Comparison of ENCODE assay signal across 31 mouse cellular contexts in the genomic region with DNA sequence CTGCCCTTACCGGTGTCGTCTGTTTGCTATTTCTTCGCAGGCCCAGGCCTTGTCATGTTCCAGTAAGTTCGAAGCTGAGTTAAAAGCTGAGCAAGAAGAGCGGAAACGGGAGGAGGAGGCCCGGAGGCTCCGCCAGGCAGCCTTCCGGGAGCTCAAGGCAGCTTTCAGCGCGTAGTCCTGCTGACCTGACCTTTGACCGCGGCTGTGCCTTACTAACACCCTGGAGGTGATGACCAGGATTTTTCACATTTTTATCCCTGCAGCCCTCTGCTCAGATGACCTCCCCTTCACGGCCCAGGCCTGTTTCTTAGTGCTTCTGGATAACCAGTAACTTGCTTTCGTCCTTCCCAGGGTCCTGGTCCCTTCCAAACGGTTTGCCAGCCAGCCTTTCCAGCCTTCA. TPM values are rescaled to one million over a fixed set of nuclear protein-coding genes. Genes with fewer than 3 reads are reported as not detected.
DNase-seq lines count a peak whose midpoint lies in the region; ATAC-seq and TF ChIP-seq lines count a peak whose summit lies in the region.
"Had no signal": no experiment of that assay in that cellular context is flagged by ENCODE, and none has a peak within 500 bp of the region (broad histone marks: within the 10 kb centered on the region; RNA-seq: fewer than 3 reads in every experiment).

No protein-coding gene starts in this region.

- no peak for ATAC-seq in midbrain, embryonic 13.5 days
- ATAC-seq in hindbrain, postnatal 0 days = no peak
- ATAC-seq: forebrain, embryonic 16.5 days; inflammation-experienced regulatory T-cells, adult 6 months had no signal

- TF ChIP-seq CTCF in hindbrain, postnatal 0 days (IDR thresholded peaks at IDR 0.05; ENCODE audit: low read depth) = no peak

- H3K4me1 ChIP-seq in midbrain, embryonic 10.5 days = 0 out of 2 replicates have a peak, but pooled peaks cover 9% of the 10 kb centered on the region
- H3K4me1 ChIP-seq in midbrain, embryonic 13.5 days (replicated peaks) = no peaks in the 10 kb centered on the region
- H3K4me1 ChIP-seq in hindbrain, postnatal 0 days (ENCODE audit: insufficient read depth, low read length) = no peaks in the 10 kb centered on the region
- H3K4me1 ChIP-seq: embryonic facial prominence, embryonic 13.5 days; forebrain, embryonic 10.5 days; hindbrain, embryonic 13.5 days; limb, embryonic 12.5 days; neural tube, embryonic 15.5 days had no signal

- H3K4me3 ChIP-seq in midbrain, embryonic 10.5 days = no peak overlapping the region
- H3K4me3 ChIP-seq in midbrain, embryonic 13.5 days (replicated peaks) = no peak overlapping the region
- no peak overlapping the region for H3K4me3 ChIP-seq in hindbrain, postnatal 0 days (ENCODE audit: low read length)
- H3K4me3 ChIP-seq: embryonic facial prominence, embryonic 13.5 days; forebrain, embryonic 10.5 days; gastrocnemius, adult 2 months; hindbrain, embryonic 13.5 days; layer of hippocampus, adult 2 months; left cerebral cortex, adult 2 months; limb, embryonic 12.5 days; neural tube, embryonic 15.5 days; stomach, embryonic 15.5 days had no signal

- peak; percentile 23 for DNase-seq in kidney, adult 18-20 months
- DNase-seq in kidney, postnatal 10 days = no peak
- peak; percentile 20 for DNase-seq in midbrain, embryonic 10.5 days (ENCODE audit: low spot score)
- DNase-seq in embryo, embryonic 10 days (ENCODE audit: low spot score) = peak; percentile 62
- peak; percentile 87 for DNase-seq in yolk sac, embryonic 10.5 days (ENCODE audit: low spot score)
- no peak for DNase-seq in lung, adult 18-20 months
- no peak for DNase-seq in hindbrain, postnatal 0 days (ENCODE audit: low spot score)
- DNase-seq: adrenal gland, postnatal 36 days; cerebellum, adult 18-20 months; cerebellum, postnatal 10 days; gastrocnemius, adult 2 months; gastrocnemius, postnatal 36 days; heart, adult 18-20 months; heart, postnatal 36 days; lung, postnatal 36 days; midbrain, embryonic 14.5 days; right cerebral cortex, postnatal 25 days had no signal

- H3K9ac ChIP-seq in midbrain, embryonic 13.5 days (replicated peaks) = no peak overlapping the region
- H3K9ac ChIP-seq in hindbrain, postnatal 0 days (replicated peaks; ENCODE audit: low read length) = no peak overlapping the region
- H3K9ac ChIP-seq: embryonic facial prominence, embryonic 13.5 days; hindbrain, embryonic 13.5 days; limb, embryonic 12.5 days; neural tube, embryonic 15.5 days; stomach, embryonic 15.5 days had no signal

- no peaks in the 10 kb centered on the region for H3K27me3 ChIP-seq in midbrain, embryonic 10.5 days (ENCODE audit: low read depth, poor library complexity, severe bottlenecking)
- no peaks in the 10 kb centered on the region for H3K27me3 ChIP-seq in midbrain, embryonic 13.5 days
- H3K27me3 ChIP-seq in hindbrain, postnatal 0 days (ENCODE audit: insufficient read depth, low read length) = no peaks in the 10 kb centered on the region
- H3K27me3 ChIP-seq: embryonic facial prominence, embryonic 13.5 days; hindbrain, embryonic 13.5 days; limb, embryonic 12.5 days; neural tube, embryonic 15.5 days; stomach, embryonic 15.5 days had no signal

- H3K4me2 ChIP-seq in midbrain, embryonic 13.5 days (replicated peaks) = no peak overlapping the region
- H3K4me2 ChIP-seq in hindbrain, postnatal 0 days (ENCODE audit: low read depth, low read length) = no peak overlapping the region
- H3K4me2 ChIP-seq: embryonic facial prominence, embryonic 13.5 days; heart, embryonic 11.5 days; hindbrain, embryonic 13.5 days; limb, embryonic 12.5 days; neural tube, embryonic 15.5 days; stomach, embryonic 15.5 days had no signal

- H3K36me3 ChIP-seq in midbrain, embryonic 10.5 days = no peaks in the 10 kb centered on the region
- H3K36me3 ChIP-seq in midbrain, embryonic 13.5 days = no peaks in the 10 kb centered on the region
- H3K36me3 ChIP-seq in hindbrain, postnatal 0 days (ENCODE audit: insufficient read depth, low read length) = no peaks in the 10 kb centered on the region
- H3K36me3 ChIP-seq: embryonic facial prominence, embryonic 13.5 days; forebrain, embryonic 10.5 days; hindbrain, embryonic 13.5 days; limb, embryonic 12.5 days; neural tube, embryonic 15.5 days; stomach, embryonic 15.5 days had no signal

- WGBS in midbrain, embryonic 10.5 days = 72% methylated on average over 16 of the region's 16 CpGs
- 85% methylated on average over 16 of the region's 16 CpGs for WGBS in midbrain, embryonic 13.5 days
- 78% methylated on average over 16 of the region's 16 CpGs for WGBS in hindbrain, postnatal 0 days

- H3K27ac ChIP-seq in midbrain, embryonic 10.5 days (replicated peaks) = no peak overlapping the region
- no peak overlapping the region for H3K27ac ChIP-seq in midbrain, embryonic 13.5 days
- H3K27ac ChIP-seq in hindbrain, postnatal 0 days = no peak overlapping the region
- H3K27ac ChIP-seq: embryonic facial prominence, embryonic 13.5 days; forebrain, embryonic 10.5 days; gastrocnemius, adult 2 months; hindbrain, embryonic 13.5 days; layer of hippocampus, adult 2 months; left cerebral cortex, adult 2 months; limb, embryonic 12.5 days; neural tube, embryonic 15.5 days; stomach, embryonic 15.5 days had no signal

- no peaks in the 10 kb centered on the region for H3K9me3 ChIP-seq in midbrain, embryonic 10.5 days (replicated peaks)
- H3K9me3 ChIP-seq in midbrain, embryonic 13.5 days = no peaks in the 10 kb centered on the region
- H3K9me3 ChIP-seq in hindbrain, postnatal 0 days (ENCODE audit: low read length) = no peaks in the 10 kb centered on the region
- H3K9me3 ChIP-seq: embryonic facial prominence, embryonic 13.5 days; forebrain, embryonic 10.5 days; hindbrain, embryonic 13.5 days; limb, embryonic 12.5 days; neural tube, embryonic 15.5 days; stomach, embryonic 15.5 days had no signal

RNA-seq across cellular contexts. Expression of a gene that starts 17.2 kb away (rescaled TPM):
- polyA plus RNA-seq in midbrain, embryonic 10.5 days (2016; fragmentation: Nextera tagmentation; extraction: Ambion mirVana) = 49.1 and 52.4 TPM in 2 replicates
- polyA plus RNA-seq in midbrain, embryonic 13.5 days (2015; fragmentation: Nextera tagmentation; extraction: Ambion mirVana) = 70.6 and 74.5 TPM in 2 replicates
- 56.8 and 58.1 TPM in 2 replicates for total RNA-seq in hindbrain, postnatal 0 days (2014; rRNA removed)
- polyA plus RNA-seq in hindbrain, postnatal 0 days (2015; fragmentation: Nextera tagmentation; extraction: Ambion mirVana) = 51.3 and 51.9 TPM in 2 replicates

RNA-seq across cellular contexts. Expression of a gene that starts 45.5 kb away (rescaled TPM):
- polyA plus RNA-seq in midbrain, embryonic 10.5 days (2016; fragmentation: Nextera tagmentation; extraction: Ambion mirVana) = 0.64 and 0.71 TPM in 2 replicates
- 0.51 and 1.0 TPM in 2 replicates for polyA plus RNA-seq in midbrain, embryonic 13.5 days (2015; fragmentation: Nextera tagmentation; extraction: Ambion mirVana)
- 12.4 and 13.0 TPM in 2 replicates for total RNA-seq in hindbrain, postnatal 0 days (2014; rRNA removed)
- polyA plus RNA-seq in hindbrain, postnatal 0 days (2015; fragmentation: Nextera tagmentation; extraction: Ambion mirVana) = 6.4 and 7.8 TPM in 2 replicates
- total RNA-seq: common myeloid progenitor, adult 5-6 weeks; liver, adult 2 months had no signal
- polyA plus RNA-seq: inflammation-experienced regulatory T-cells, adult 6 months had no signal

Comparison
In these comparisons a context has a peak if more than half of its experiments do, and no peak if none do; other contexts are left out.
1. DNase-seq: peak in kidney, adult 18-20 months (single experiment), midbrain, embryonic 10.5 days (single experiment), embryo, embryonic 10 days (single experiment) and yolk sac, embryonic 10.5 days (single experiment); none in kidney, postnatal 10 days (single experiment), lung, adult 18-20 months (0 of 2) and hindbrain, postnatal 0 days (single experiment).